Mouse (Mus musculus) lung, postnatal 0 days (tissue): ENCODE data around the gene Map3k12. TPM values are rescaled to one million over a fixed set of nuclear protein-coding genes. Genes with fewer than 3 reads are reported as not detected.

ENCODE experiments used
- ATAC-seq: fragments of 200-750 bp; cut with Nextera tagmentation; 2 replicates; pipeline ENCODE4 v1.8.0; 2017; ENCODE audit warnings: moderate library complexity
- DNase-seq: peaks from one replicate; pipeline ENCODE4 v3.0.0-alpha.2; 2016; ENCODE audit warnings: low spot score
- H3K27ac ChIP-seq: fragments of 300-500 bp; sonication (generic); 2 replicates; pipeline ENCODE4 v1.5.1; 2014; ENCODE audit warnings: antibody characterized with exemption, mild to moderate bottlenecking, low read length, mixed read lengths
- H3K27me3 ChIP-seq: fragments of 300-500 bp; sonication (generic); replicated peaks from 2 replicates; pipeline ENCODE4 v1.6.1; 2014; ENCODE audit warnings: low read length, mixed read lengths; ENCODE audit not compliant: insufficient read depth
- H3K36me3 ChIP-seq: fragments of 300-500 bp; sonication (generic); 2 replicates; pipeline ENCODE4 v1.6.1; 2014; ENCODE audit warnings: low read length, mixed read lengths; ENCODE audit not compliant: insufficient read depth
- H3K4me1 ChIP-seq: fragments of 300-500 bp; sonication (generic); 2 replicates; pipeline ENCODE4 v1.6.1; 2014; ENCODE audit warnings: antibody characterized with exemption, low read depth, low read length, mixed read lengths; ENCODE audit not compliant: insufficient read depth
- H3K4me2 ChIP-seq: fragments of 300-500 bp; sonication (generic); replicated peaks from 2 replicates; pipeline ENCODE4 v1.6.1; 2014; ENCODE audit warnings: low read depth, mild to moderate bottlenecking, low read length, moderate library complexity, mixed read lengths
- H3K4me3 ChIP-seq: fragments of 300-500 bp; sonication (generic); 2 replicates; pipeline ENCODE4 v1.5.1; 2014; ENCODE audit warnings: low read depth, low read length
- H3K9ac ChIP-seq: fragments of 300-500 bp; sonication (generic); replicated peaks from 2 replicates; pipeline ENCODE4 v1.6.1; 2014; ENCODE audit warnings: low read depth, mild to moderate bottlenecking
- H3K9me3 ChIP-seq: fragments of 300-500 bp; sonication (generic); 2 replicates; pipeline ENCODE4 v1.6.1; 2016; ENCODE audit warnings: low read length, mixed read lengths
- CTCF ChIP-seq: IDR thresholded peaks from 2 replicates; pipeline ENCODE4 v1.5.1; 2016; ENCODE audit warnings: antibody characterized with exemption, mild to moderate bottlenecking
- EP300 ChIP-seq: IDR thresholded peaks from 2 replicates; pipeline ENCODE4 v1.6.1; 2016; ENCODE audit warnings: antibody characterized with exemption, mild to moderate bottlenecking, control low read depth
- whole genome bisulfite sequencing: fragments of 180-500 bp; shearing (Covaris S2); extraction: QIAGEN DNeasy Blood & Tissue Kit; methylation state at CpG from one replicate; pipeline ENCODE4 v1.1.7; 2014; 5-methylcytosine and 5-hydroxymethylcytosine counted together
- polyA plus RNA-seq: library from polyadenylated mRNA; unstranded; fragments of >200 nt; fragmentation: Nextera tagmentation; extraction: Ambion mirVana; gene quantifications from 2 replicates; pipeline ENCODE4 v1.2.1, GENCODE M21; 2015

Map3k12 gene
- polyA plus RNA-seq = 4.2 and 4.9 TPM in 2 replicates

- no peaks in the 10 kb centered on the region for H3K36me3 ChIP-seq
- H3K27me3 ChIP-seq = no peaks in the 10 kb centered on the region
- under 1% methylated on average over 42 of the region's 43 CpGs for WGBS
- peak within 1 kb of the TSS; percentile 88 for H3K4me2 ChIP-seq
- TF ChIP-seq CTCF (peak; percentile 40), EP300 (no peak)
- no peaks in the 10 kb centered on the region for H3K4me1 ChIP-seq
- H3K27ac ChIP-seq = peak within 1 kb of the TSS; percentile 75
- H3K9me3 ChIP-seq = no peaks in the 10 kb centered on the region
- no peak for ATAC-seq
- H3K4me3 ChIP-seq = peak within 1 kb of the TSS; percentile 60
- DNase-seq = peak; percentile 81
- peak within 1 kb of the TSS; percentile 43 for H3K9ac ChIP-seq
Observed at GRCm38 (mm10) chr15:102516728-102517404, at the start of gene Map3k12. Gene Map3k12 (minus strand): TSS chr15:102517064.

- Histone ChIP-seq H3K4me1 (no peaks in the 10 kb centered on the region), H3K27ac (no peak overlapping the region), H3K9me3 (no peaks in the 10 kb centered on the region), H3K4me3 (no peak overlapping the region), H3K27me3 (no peaks in the 10 kb centered on the region), H3K9ac (no peak overlapping the region), H3K36me3 (no peaks in the 10 kb centered on the region; the same call in 1 of the 2 replicates), H3K4me2 (no peak overlapping the region)
- TF ChIP-seq CTCF (no peak), EP300 (no peak)
- ATAC-seq (no peak), DNase-seq (no peak)
- 87% methylated on average over 5 of the region's 5 CpGs for WGBS
Observed at GRCm38 (mm10) chr15:102563681-102564080, 46.8 kb upstream of the Map3k12 start.

- Histone ChIP-seq H3K27me3 (no peaks in the 10 kb centered on the region), H3K9ac (no peak overlapping the region), H3K4me1 (no peaks in the 10 kb centered on the region), H3K27ac (no peak overlapping the region), H3K4me2 (no peak overlapping the region), H3K4me3 (no peak overlapping the region), H3K36me3 (no peaks in the 10 kb centered on the region; the same call in 1 of the 2 replicates), H3K9me3 (no peaks in the 10 kb centered on the region)
- DNase-seq = no peak
- TF ChIP-seq EP300 (no peak), CTCF (no peak)
- 87% methylated on average over 3 of the region's 3 CpGs for WGBS
- no peak for ATAC-seq
Observed at GRCm38 (mm10) chr15:102563061-102563460, 46.2 kb upstream of the Map3k12 start.

GRCm38 (mm10) chr15:102562491-102562890 is 45.6 kb upstream of the Map3k12 start:
- Histone ChIP-seq H3K36me3 (no peaks in the 10 kb centered on the region; the same call in 1 of the 2 replicates), H3K27ac (no peak overlapping the region), H3K9ac (no peak overlapping the region), H3K4me3 (no peak overlapping the region), H3K27me3 (no peaks in the 10 kb centered on the region), H3K9me3 (no peaks in the 10 kb centered on the region), H3K4me1 (no peaks in the 10 kb centered on the region), H3K4me2 (no peak overlapping the region)
- no peak for ATAC-seq
- DNase-seq = no peak
- no peak for TF ChIP-seq EP300
- no peak for TF ChIP-seq CTCF
- WGBS = 93% methylated on average over 1 of the region's 1 CpGs

- H3K36me3 ChIP-seq = peaks cover 14% of the 10 kb centered on the region; the same call in 1 of the 2 replicates
- no peak overlapping the region for H3K4me3 ChIP-seq
- peak; percentile 25 for DNase-seq
- no peaks in the 10 kb centered on the region for H3K4me1 ChIP-seq
- H3K27me3 ChIP-seq = no peaks in the 10 kb centered on the region
- TF ChIP-seq EP300 (no peak), CTCF (peak; percentile 43)
- no peak for ATAC-seq
- peak overlapping the region; percentile 12; the same call in 1 of the 2 replicates for H3K27ac ChIP-seq
- no peak overlapping the region for H3K4me2 ChIP-seq
- H3K9me3 ChIP-seq = no peaks in the 10 kb centered on the region
- no peak overlapping the region for H3K9ac ChIP-seq
Observed at GRCm38 (mm10) chr15:102557580-102557979, 40.7 kb upstream of the Map3k12 start.

- H3K27me3 ChIP-seq = no peaks in the 10 kb centered on the region
- WGBS = 98% methylated on average over 1 of the region's 1 CpGs
- no peak overlapping the region for H3K4me3 ChIP-seq
- no peak overlapping the region for H3K27ac ChIP-seq
- H3K4me2 ChIP-seq = no peak overlapping the region
- no peak for DNase-seq
- peaks cover 29% of the 10 kb centered on the region; the same call in 1 of the 2 replicates for H3K36me3 ChIP-seq
- ATAC-seq = no peak
- H3K9me3 ChIP-seq = no peaks in the 10 kb centered on the region
- no peaks in the 10 kb centered on the region for H3K4me1 ChIP-seq
- no peak for TF ChIP-seq CTCF
- TF ChIP-seq EP300 = no peak
- H3K9ac ChIP-seq = no peak overlapping the region
Observed at GRCm38 (mm10) chr15:102555581-102555980, 38.7 kb upstream of the Map3k12 start.
